Mouse (Mus musculus): ENCODE measurements at regions not wholly inside any gene's neighbourhood (a gene's known extent, or its start where the extent isn't known, plus 50 kb on each side); places are given as distances from the start of the nearest gene placed in this dataset.

- DNase-seq = peak; percentile 14
Measured at GRCm38 (mm10) chr3:148762541-148763225, 227.7 kb downstream of the Adgrl2 start.

- no peak for DNase-seq
Measured at GRCm38 (mm10) chr3:148761586-148761985, 228.8 kb downstream of the Adgrl2 start.

- DNase-seq = no peak
Measured at GRCm38 (mm10) chr3:148759500-148759899, 230.9 kb downstream of the Adgrl2 start.

- no peak for DNase-seq
Measured at GRCm38 (mm10) chr3:148746234-148746633, 244.1 kb downstream of the Adgrl2 start.

GRCm38 (mm10) chr3:148744651-148745050, 245.7 kb downstream of the Adgrl2 start:
- DNase-seq = no peak

- DNase-seq = no peak
Measured at GRCm38 (mm10) chr3:148734194-148734749, 256.1 kb downstream of the Adgrl2 start.

- DNase-seq = peak; percentile 16
Measured at GRCm38 (mm10) chr3:148733227-148733854, 257.0 kb downstream of the Adgrl2 start.

- DNase-seq = no peak
Measured at GRCm38 (mm10) chr3:148731436-148731835, 258.9 kb downstream of the Adgrl2 start.

- peak; percentile 31 for DNase-seq
Measured at GRCm38 (mm10) chr3:148729242-148729680, 261.1 kb downstream of the Adgrl2 start.

- no peak for DNase-seq
Measured at GRCm38 (mm10) chr3:148728513-148729241, 261.7 kb downstream of the Adgrl2 start.

- no peak for DNase-seq
Measured at GRCm38 (mm10) chr3:148726596-148727331, 263.6 kb downstream of the Adgrl2 start.

- DNase-seq = no peak
Measured at GRCm38 (mm10) chr3:148696555-148696954, 293.8 kb downstream of the Adgrl2 start.

GRCm38 (mm10) chr3:148695453-148695852, 294.9 kb downstream of the Adgrl2 start:
- DNase-seq = no peak

GRCm38 (mm10) chr3:148683181-148683580, 307.2 kb downstream of the Adgrl2 start:
- DNase-seq = no peak

GRCm38 (mm10) chr3:148682445-148682994, 307.8 kb downstream of the Adgrl2 start:
- DNase-seq = no peak

GRCm38 (mm10) chr3:148681186-148681585, 309.2 kb downstream of the Adgrl2 start:
- no peak for DNase-seq

- DNase-seq = peak; percentile 48
Measured at GRCm38 (mm10) chr3:148680737-148681136, 309.6 kb downstream of the Adgrl2 start.

- no peak for DNase-seq
Measured at GRCm38 (mm10) chr3:148680086-148680485, 310.3 kb downstream of the Adgrl2 start.

- no peak for DNase-seq
Measured at GRCm38 (mm10) chr3:148679121-148679520, 311.2 kb downstream of the Adgrl2 start.

GRCm38 (mm10) chr3:148676025-148676424, 314.3 kb downstream of the Adgrl2 start:
- peak; percentile 14 for DNase-seq

GRCm38 (mm10) chr3:148662888-148663477, 327.4 kb downstream of the Adgrl2 start:
- no peak for DNase-seq

- DNase-seq = no peak
Measured at GRCm38 (mm10) chr3:148659024-148659423, 331.3 kb downstream of the Adgrl2 start.
